Mouse (Mus musculus): Measurements from ENCODE around the gene Copb1. TPM values are rescaled to one million over a fixed set of nuclear protein-coding genes. Genes with fewer than 3 reads are reported as not detected.

Gene Copb1
- 100 to 1,000 TPM; 112 to 116 TPM for polyA plus RNA-seq (2017; shearing (Covaris generic))

GRCm38 (mm10) chr7:114253885-114254833 is at the start of gene Copb1:
Gene Copb1 (minus strand): TSS chr7:114254711.

DNA sequence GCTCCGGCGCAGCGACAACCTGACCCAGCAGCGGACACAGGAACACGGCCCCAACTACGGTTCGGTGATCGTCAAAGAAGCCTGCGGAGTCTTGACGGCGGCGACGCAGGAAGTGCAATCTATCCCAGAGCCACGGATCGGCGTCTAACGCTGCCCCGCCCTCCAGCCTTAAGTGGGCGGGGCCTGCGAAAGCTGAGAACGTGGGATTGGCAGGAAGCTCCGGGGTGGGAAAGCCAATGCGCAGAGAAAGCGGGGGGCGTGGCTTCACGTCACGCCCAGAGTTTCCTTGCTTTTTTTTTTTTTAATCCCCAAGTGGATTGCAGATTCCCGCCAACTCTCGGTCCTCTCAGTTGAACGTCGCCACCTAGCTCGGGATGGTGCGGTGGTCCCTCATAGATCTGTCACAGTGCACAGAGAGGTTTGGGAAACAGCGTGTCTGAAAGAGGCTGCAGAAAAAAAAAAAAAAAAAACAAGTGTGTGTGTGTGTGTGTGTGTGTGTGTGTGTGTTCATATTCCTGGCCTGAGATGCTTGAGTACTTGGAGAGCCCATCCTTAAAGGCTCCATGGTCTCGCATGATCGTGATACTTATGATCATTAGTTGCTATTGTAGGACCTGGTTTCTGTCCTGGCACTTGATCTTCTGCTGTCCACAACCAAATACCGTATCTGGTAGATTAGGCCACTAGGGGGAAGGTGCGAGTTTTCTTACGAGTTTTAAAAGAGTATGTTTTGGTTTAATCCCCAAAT is 21.7 kb upstream of the Copb1 start, which contains the start of gene Psma1:
Gene Psma1, minus strand, starts transcription at position 114 of the 748 bp plus-strand sequence.

Other genes with a start within 250 kb of the Copb1 start
- 10 to 100 TPM; 62.4 to 69.2 TPM for gene Rras2, start 136.9 kb downstream of the Copb1 start, polyA plus RNA-seq (2017; shearing (Covaris generic))
- gene Psma1, start 21.4 kb upstream of the Copb1 start, polyA plus RNA-seq (2017; shearing (Covaris generic)) = 100 to 1,000 TPM; 314 to 357 TPM
- gene Pde3b, start 160.6 kb upstream of the Copb1 start, polyA plus RNA-seq (2017; shearing (Covaris generic)) = 10 to 100 TPM in 1 of 2 experiments, 1 to 10 TPM in 1; 5.3 to 26.7 TPM